Mouse (Mus musculus) heart, postnatal 0 days (tissue): ENCODE data around the gene Nfs1.

Experiments used
- CTCF ChIP-seq: IDR thresholded peaks from 2 replicates; pipeline ENCODE4 v1.5.1; 2016; ENCODE audit warnings: antibody characterized with exemption, control low read depth, low read depth
- EP300 ChIP-seq: IDR thresholded peaks from 2 replicates; pipeline ENCODE4 v1.6.1; 2016; ENCODE audit warnings: antibody characterized with exemption, low read depth

GRCm38 (mm10) chr2:156073725-156074124 is 70.3 kb downstream of the Nfs1 start:
- no peak for TF ChIP-seq CTCF
- TF ChIP-seq EP300 = no peak
